Mouse (Mus musculus): ENCODE data around the gene Pdpk1.

DNA sequence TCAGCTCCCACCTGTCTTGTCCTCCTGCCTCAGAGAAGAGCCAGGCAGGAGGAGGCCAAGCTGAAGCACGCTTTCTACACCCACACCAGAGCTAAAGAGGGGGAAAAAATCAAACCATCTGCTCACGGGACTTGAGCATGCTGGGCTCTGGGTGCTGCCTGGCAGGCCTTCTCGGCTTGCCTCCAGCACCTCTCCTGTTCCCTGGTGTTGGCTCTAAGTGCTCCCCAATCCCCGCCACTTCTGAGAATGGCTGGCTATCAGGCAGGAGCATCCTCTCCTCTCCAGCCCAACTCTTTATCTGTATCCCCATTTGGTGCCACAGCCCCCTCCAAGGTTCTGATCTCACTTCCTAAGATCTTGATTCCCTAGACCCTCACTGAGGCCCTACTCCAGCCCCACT, 48.5 kb upstream of the Pdpk1 start:
- TF ChIP-seq POLR2A (IDR thresholded peaks at IDR 0.05; ENCODE audit: borderline replicate concordance, control insufficient read depth, low read depth, low read length) (no peak), CTCF (IDR thresholded peaks at IDR 0.05; ENCODE audit: control insufficient read depth, insufficient read depth, low read length) (no peak)
